Mouse (Mus musculus) A20 (cell line): ENCODE data around the gene Mcf2l.

Experiments
- DNase-seq: peaks from one replicate; pipeline ENCODE4 v3.0.0-alpha.2; 2011; ENCODE audit warnings: low read depth, low spot score

The Mcf2l gene

GRCm38 (mm10) chr8:12874194-12874791 lies 687 bp downstream of the Mcf2l start:
- DNase-seq = peak; percentile 3

GRCm38 (mm10) chr8:12874971-12875370 lies 1.4 kb downstream of the Mcf2l start:
- DNase-seq = no peak

- no peak for DNase-seq
Observed at GRCm38 (mm10) chr8:12877126-12877525, 3.5 kb downstream of the Mcf2l start.

- DNase-seq = no peak
Observed at GRCm38 (mm10) chr8:12880163-12880562, 6.6 kb downstream of the Mcf2l start.

- DNase-seq = no peak
Observed at GRCm38 (mm10) chr8:12883051-12884004, 9.7 kb downstream of the Mcf2l start.

GRCm38 (mm10) chr8:12887772-12888435 lies 14.3 kb downstream of the Mcf2l start:
- no peak for DNase-seq

GRCm38 (mm10) chr8:12889046-12889598 lies 15.5 kb downstream of the Mcf2l start:
- no peak for DNase-seq

GRCm38 (mm10) chr8:12892882-12893446 lies 19.4 kb downstream of the Mcf2l start:
- no peak for DNase-seq

GRCm38 (mm10) chr8:12893797-12894578 lies 20.4 kb downstream of the Mcf2l start:
- no peak for DNase-seq

GRCm38 (mm10) chr8:12894783-12895534 lies 21.4 kb downstream of the Mcf2l start:
- DNase-seq = no peak

GRCm38 (mm10) chr8:12895535-12896150 lies 22.0 kb downstream of the Mcf2l start:
- DNase-seq = no peak

- DNase-seq = peak; percentile 51
Observed at GRCm38 (mm10) chr8:12896494-12897373, 23.1 kb downstream of the Mcf2l start.

- DNase-seq = no peak
Observed at GRCm38 (mm10) chr8:12897815-12898214, 24.2 kb downstream of the Mcf2l start.

GRCm38 (mm10) chr8:12903790-12904415 lies 30.3 kb downstream of the Mcf2l start:
- DNase-seq = no peak

GRCm38 (mm10) chr8:12905122-12905521 lies 31.5 kb downstream of the Mcf2l start:
- DNase-seq = no peak

GRCm38 (mm10) chr8:12905599-12906321 lies 32.2 kb downstream of the Mcf2l start:
- no peak for DNase-seq

GRCm38 (mm10) chr8:12906597-12906996 lies 33.0 kb downstream of the Mcf2l start:
- DNase-seq = peak; percentile 35

GRCm38 (mm10) chr8:12907730-12908129 lies 34.1 kb downstream of the Mcf2l start:
- no peak for DNase-seq
